Mouse (Mus musculus) testis, adult 2 months (tissue): ENCODE data around the gene Apex1. TPM values are rescaled to one million over a fixed set of nuclear protein-coding genes. Genes with fewer than 3 reads are reported as not detected.
A peak's percentile ranks its signal among the peaks of the same experiment; 100 is the strongest.
"Not testable (repeated sequence)": the region's sequence is repeated elsewhere in the genome, so short reads cannot be mapped to it uniquely, and the experiment has no call there.

Experiments
- H3K27ac ChIP-seq: fragments of 200-500 bp; 2 replicates; pipeline ENCODE4 v1.5.1; 2012; ENCODE audit warnings: low read depth, low read length; ENCODE audit not compliant: control insufficient read depth, insufficient read depth
- H3K27me3 ChIP-seq: fragments of 200-500 bp; 2 replicates; pipeline ENCODE4 v1.6.1; 2012; ENCODE audit warnings: mild to moderate bottlenecking, low read length, moderate library complexity; ENCODE audit not compliant: control insufficient read depth, insufficient read depth
- H3K36me3 ChIP-seq: fragments of 200-500 bp; 2 replicates; pipeline ENCODE4 v1.6.1; 2012; ENCODE audit warnings: mild to moderate bottlenecking, low read length; ENCODE audit not compliant: control insufficient read depth, insufficient read depth
- H3K4me1 ChIP-seq: fragments of 200-500 bp; 2 replicates; pipeline ENCODE4 v1.6.1; 2012; ENCODE audit warnings: low read length; ENCODE audit not compliant: control insufficient read depth, insufficient read depth
- H3K4me3 ChIP-seq: fragments of 200-500 bp; 2 replicates; pipeline ENCODE4 v1.5.1; 2012; ENCODE audit warnings: low read depth, mild to moderate bottlenecking, low read length, moderate library complexity, mixed read lengths; ENCODE audit not compliant: control insufficient read depth
- CTCF ChIP-seq: fragments of 200-500 bp; IDR thresholded peaks from 2 replicates; pipeline ENCODE4 v1.5.1; 2012; ENCODE audit warnings: low read depth, mild to moderate bottlenecking, inconsistent platforms, low read length, moderate library complexity; ENCODE audit not compliant: control insufficient read depth, insufficient read depth, insufficient replicate concordance
- POLR2A ChIP-seq: fragments of 200-500 bp; IDR thresholded peaks from 2 replicates; pipeline ENCODE4 v1.6.1; 2012; ENCODE audit warnings: low read depth, mild to moderate bottlenecking, inconsistent platforms, low read length, moderate library complexity; ENCODE audit not compliant: control insufficient read depth
- polyA plus RNA-seq: library from polyadenylated mRNA; depleted of rRNA; stranded (reverse); fragments of >200 nt; gene quantifications from 2 replicates; pipeline ENCODE4 v1.2.3, GENCODE M21; 2012

Apex1 gene
- polyA plus RNA-seq, 1 experiment, result 33.9 TPM

DNA sequence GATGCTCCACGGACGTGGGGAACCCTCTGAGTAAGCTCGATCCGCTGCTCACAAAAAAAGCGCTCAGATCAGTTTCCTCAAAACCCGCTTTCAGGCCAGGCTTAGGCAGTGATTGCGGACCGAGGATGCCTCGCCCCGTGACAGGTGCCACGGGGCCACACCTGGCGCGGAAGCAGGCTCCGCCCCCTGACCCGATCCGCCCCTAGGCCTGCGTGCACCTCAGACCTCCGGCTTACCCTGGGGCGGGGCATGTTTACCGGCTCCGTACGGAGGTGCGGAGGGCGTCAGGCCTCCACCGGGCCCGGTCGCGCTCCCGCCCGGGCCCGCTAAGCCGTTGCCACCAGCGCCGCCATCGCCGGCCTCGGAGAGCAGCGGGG is 5.6 kb downstream of the Apex1 start:
- Histone ChIP-seq H3K4me1 (peaks cover 5% of the 10 kb centered on the region), H3K4me3 (peak overlapping the region; percentile 84), H3K36me3 (no peaks in the 10 kb centered on the region), H3K27ac (peak overlapping the region; percentile 88), H3K27me3 (no peaks in the 10 kb centered on the region)
- TF ChIP-seq CTCF (no peak), POLR2A (no peak)

DNA sequence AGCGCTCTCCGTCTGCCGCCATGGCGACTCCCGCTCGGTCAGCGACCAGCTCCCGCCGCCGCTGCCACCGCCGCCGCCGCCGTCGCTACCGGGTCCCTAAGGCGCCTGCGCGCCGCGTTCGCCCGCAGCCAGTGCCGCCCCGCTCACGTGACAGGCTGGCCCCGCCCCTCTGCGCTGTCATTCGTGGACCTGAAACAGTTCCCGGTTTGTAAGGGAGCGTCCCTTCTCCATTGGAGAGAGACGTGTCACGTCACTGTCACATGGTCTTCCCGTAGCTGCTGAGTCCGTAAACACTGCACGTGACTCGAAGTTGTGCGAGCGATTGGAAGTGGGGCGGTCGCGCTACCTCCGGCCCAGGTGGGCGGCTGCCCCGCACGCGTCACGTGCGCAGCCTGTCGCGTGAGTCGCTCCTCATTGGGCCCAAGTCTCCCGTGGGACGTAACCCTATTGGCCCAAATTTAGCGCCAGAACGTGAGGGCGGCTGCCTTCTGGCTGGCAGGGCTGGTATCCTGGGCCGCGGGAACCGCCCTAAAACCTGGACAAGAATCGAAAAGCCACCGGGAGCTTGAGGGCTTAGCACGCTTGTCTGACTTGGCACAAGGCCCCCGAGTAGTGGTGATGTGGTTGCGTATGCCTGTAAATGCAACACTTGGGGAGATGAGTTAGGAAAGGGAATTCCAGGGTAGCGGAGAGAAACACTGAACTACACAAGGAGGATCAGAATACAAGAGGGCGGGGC is 6.2 kb downstream of the Apex1 start, which contains the start of the genes Pip4p1 and Pnp:
Gene Pip4p1, minus strand, starts transcription at position 103 of the 739 bp plus-strand sequence.
Gene Pnp, plus strand, starts transcription at position 329 of the 739 bp plus-strand sequence.
- Histone ChIP-seq H3K27ac (peak within 1 kb of the TSS; percentile 88), H3K4me3 (peak within 1 kb of the TSS; percentile 84), H3K4me1 (peaks cover 4% of the 10 kb centered on the region), H3K36me3 (no peaks in the 10 kb centered on the region), H3K27me3 (no peaks in the 10 kb centered on the region)
- TF ChIP-seq POLR2A (peak; percentile 59), CTCF (no peak)

DNA sequence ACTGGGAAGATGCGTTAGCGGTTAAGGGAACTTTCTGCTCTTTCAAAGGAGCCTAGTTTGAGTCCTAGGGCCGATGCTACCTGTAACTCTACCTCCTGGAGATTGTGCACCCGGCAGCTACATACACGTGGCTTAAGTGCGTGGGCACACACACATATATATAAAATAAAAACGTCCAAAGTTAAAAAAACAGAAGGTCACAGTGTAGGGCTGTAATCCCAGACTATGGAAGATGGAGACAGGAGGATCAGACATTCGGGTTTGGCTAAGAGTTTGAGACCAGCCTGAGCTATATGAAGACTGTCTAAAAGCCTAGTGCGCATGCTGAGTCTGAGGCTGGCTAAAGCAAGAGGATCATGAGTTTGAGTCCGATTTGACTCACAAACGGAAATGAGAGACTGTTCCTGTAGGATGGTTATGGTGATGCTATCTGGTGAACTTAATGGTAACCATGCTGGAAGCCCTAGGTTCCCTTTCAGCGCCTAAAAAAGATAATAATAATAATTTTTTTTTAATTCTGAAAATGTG is 6.8 kb downstream of the Apex1 start:
- H3K27ac ChIP-seq, result peak overlapping the region; percentile 88
- H3K4me1 ChIP-seq, result peaks cover 4% of the 10 kb centered on the region
- no peaks in the 10 kb centered on the region for H3K27me3 ChIP-seq
- H3K36me3 ChIP-seq, result no peaks in the 10 kb centered on the region
- TF ChIP-seq CTCF (no peak), POLR2A (no peak)
- peak overlapping the region; percentile 84 for H3K4me3 ChIP-seq

DNA sequence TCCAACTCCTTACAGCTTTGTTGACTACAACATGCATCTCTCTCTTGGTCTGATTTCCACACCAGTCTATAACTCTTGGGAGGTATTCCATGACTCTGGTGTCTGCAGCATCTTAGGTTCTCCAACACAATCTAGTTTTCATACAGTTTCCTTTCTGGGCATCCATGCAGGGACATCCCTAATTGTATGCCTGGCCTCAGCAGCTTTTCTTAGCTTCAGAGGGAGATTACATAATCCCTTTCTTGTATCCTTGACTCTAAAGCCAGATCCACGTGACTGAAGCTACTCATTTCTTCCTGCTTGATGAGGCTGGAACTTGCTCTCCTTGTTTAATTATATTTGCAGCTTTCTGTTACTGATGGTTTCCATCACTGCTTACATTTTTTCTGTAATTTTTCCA is 11.9 kb downstream of the Apex1 start:
- TF ChIP-seq CTCF (no peak), POLR2A (no peak)
- Histone ChIP-seq H3K4me1 (peaks cover 2% of the 10 kb centered on the region; the same call in 1 of the 2 replicates), H3K36me3 (no peaks in the 10 kb centered on the region), H3K27me3 (no peaks in the 10 kb centered on the region), H3K4me3 (no peak overlapping the region), H3K27ac (no peak overlapping the region)

DNA sequence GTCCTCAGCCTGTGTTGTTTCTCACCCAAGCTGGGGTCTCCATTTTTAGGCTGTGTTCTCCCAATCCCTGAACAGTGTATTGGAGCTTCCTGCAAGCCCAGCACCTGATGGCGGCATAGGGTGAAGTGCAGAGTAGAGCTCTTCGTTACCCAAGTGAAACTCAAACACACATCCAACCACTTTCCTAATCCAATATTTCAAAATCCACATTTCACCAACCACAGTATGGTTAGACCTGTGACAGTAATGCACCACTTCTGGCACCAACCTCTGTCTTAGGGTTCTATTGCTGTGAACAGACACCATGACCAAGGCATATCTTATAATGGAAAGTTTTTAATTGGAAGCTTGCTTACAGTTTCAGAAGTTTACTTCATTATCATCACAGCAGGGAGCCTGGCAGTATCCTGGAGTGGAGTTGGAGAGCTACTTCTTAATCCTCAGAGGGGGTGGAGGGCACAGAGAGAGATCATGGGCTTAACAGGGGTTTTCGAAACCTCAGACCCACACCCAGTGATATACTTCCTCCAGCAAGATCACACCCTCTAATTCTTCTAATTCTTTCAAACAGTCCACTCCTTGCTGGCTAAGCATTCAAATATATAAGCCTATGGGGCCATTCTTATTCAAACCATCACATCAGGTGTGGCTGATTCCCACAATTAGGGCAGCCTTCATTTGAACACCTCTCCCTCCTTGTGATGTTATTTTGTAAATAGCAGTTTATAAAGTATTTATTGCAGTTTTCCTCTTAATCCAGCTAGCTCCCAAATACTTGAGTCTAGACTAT is 13.5 kb downstream of the Apex1 start:
- TF ChIP-seq CTCF, result no peak
- no peak for TF ChIP-seq POLR2A
- no peaks in the 10 kb centered on the region for H3K27me3 ChIP-seq
- H3K4me3 ChIP-seq, result no peak overlapping the region
- H3K27ac ChIP-seq, result no peak overlapping the region
- H3K36me3 ChIP-seq, result no peaks in the 10 kb centered on the region
- H3K4me1 ChIP-seq, result no peaks in the 10 kb centered on the region

DNA sequence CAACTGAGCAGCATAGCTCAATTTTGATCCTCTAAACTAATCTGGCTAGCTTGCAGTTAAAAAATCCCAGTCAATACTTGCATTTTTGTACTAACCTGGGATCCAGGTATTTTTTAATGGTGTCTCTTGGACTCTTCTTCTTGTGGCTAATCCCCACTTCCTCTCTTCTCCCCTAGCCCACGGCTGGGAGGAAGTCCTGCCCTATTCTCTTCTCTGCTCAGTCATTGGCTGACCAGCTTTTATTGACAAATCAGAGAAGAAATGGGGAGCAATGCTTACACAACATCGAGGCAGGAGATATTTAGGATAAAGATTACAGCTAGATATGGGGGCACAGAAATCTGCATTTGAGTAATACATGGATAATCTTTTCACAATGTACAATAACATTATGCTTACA is 14.2 kb downstream of the Apex1 start:
- Histone ChIP-seq H3K27ac (no peak overlapping the region), H3K36me3 (no peaks in the 10 kb centered on the region), H3K4me3 (no peak overlapping the region), H3K4me1 (no peaks in the 10 kb centered on the region), H3K27me3 (no peaks in the 10 kb centered on the region)
- TF ChIP-seq POLR2A, result no peak
- no peak for TF ChIP-seq CTCF

DNA sequence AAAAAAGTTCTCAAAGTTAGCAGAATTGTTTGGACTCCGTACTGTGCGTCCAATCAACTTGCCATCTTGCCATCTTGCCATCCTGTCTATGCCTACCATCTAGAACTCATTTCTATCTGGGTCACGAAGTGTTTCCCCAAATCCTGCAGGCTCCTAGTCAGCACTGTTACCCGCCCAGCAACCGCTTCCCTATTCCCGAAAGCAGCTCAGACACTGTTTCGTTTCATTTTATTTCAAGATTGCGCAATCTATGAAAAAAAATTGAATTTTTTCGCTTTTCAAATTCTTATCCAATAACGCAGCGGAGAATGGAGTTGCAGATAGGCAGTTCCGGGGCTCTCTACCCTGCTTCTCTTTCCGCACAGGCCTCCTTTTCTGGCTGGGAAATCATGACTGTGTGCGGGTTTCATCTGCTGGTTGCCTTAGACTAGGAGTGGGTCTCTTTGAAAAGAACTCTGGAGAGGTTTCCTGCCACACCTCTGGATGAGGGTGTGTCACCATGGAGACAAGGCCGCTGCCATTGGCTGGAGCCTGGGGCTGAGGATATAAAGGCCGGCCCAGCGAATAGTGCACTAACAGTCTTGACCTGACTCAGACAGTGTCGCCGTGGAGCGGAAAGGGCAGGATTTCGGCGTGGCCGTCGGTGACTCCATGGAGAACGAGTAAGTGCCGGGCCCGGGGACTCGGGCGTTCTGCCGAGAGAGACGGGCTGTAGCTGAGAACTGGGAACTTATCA is 19.3 kb downstream of the Apex1 start, which contains the start of gene Gm49342:
Gene Gm49342, plus strand, starts transcription at position 586 of the 736 bp plus-strand sequence.
- Histone ChIP-seq H3K36me3 (no peaks in the 10 kb centered on the region), H3K4me3 (peak within 1 kb of the TSS; percentile 85), H3K27ac (peak within 1 kb of the TSS; percentile 74), H3K4me1 (peaks cover 4% of the 10 kb centered on the region), H3K27me3 (no peaks in the 10 kb centered on the region)
- TF ChIP-seq CTCF (peak; percentile 22; the same call in 1 of the 2 replicates), POLR2A (peak; percentile 87)

DNA sequence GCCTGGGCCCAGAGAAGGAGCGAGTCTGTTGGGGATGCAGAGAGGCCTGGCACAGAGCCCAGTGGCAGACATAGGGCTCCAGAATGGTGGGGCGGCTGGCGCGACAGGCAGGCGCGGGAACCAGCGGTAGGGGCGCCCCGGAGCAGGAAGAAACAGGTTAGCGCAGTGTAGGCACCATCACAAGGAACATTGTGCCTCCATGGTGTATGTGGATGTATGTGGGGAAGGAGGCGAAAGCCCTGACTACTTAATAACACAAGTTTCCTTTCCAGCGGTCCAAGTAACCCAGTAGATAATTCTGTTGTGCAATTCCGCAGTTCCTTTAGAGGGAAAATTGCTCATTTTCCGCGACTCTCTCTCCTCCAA is 19.9 kb downstream of the Apex1 start:
- H3K4me1 ChIP-seq, H3K36me3 ChIP-seq, H3K27me3 ChIP-seq: not testable (repeated sequence)
- Histone ChIP-seq H3K4me3 (peak overlapping the region; percentile 85), H3K27ac (peak overlapping the region; percentile 74)

DNA sequence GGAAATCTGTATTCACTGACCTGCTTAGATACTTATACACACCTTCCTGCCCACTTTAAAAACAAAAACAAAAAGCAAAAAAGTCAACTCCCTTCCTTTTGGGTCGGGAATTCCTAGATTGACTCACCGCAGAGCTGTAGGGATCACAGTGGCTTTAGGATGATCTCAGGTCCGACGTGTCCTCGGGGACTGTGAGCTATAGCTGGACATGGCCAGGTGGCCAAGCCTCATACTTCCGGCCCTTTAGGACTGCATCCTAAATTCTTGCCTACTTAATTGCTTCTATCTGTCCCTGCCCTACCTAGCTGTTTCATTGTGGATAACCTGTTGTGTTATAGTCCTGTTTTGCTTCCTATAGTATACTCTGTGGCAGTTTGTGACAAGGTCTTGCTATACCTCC is 20.3 kb downstream of the Apex1 start:
- H3K36me3 ChIP-seq, H3K27me3 ChIP-seq, H3K27ac ChIP-seq, H3K4me1 ChIP-seq: not testable (repeated sequence)
- H3K4me3 ChIP-seq, result peak overlapping the region; percentile 85

DNA sequence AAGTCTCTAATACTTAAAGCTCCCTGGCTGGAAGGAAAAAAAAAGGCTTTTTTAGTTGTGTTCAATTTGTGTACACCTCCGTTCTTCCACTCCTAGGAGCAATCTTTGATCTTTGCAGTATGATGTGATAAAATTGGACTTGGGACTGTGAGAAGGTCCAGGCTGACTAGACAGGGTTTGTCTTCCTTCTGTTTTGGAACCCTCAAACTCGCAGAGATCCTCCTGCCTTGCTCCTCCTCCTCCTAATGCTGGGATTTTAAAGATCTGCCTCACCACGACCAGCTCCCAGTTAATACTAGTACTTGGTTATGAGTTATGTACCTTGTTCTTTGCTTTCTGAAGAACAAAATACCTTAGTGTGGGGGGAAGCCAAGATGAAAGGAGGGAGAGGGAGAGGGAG is 20.8 kb downstream of the Apex1 start:
- H3K36me3 ChIP-seq, H3K4me1 ChIP-seq, H3K27ac ChIP-seq, H3K4me3 ChIP-seq, H3K27me3 ChIP-seq: not testable (repeated sequence)
